Mouse (Mus musculus) limb, embryonic 14.5 days (tissue): ENCODE results near the gene Trim32. TPM values are rescaled to one million over a fixed set of nuclear protein-coding genes. Genes with fewer than 3 reads are reported as not detected.

Source experiments
- ATAC-seq: fragments of 200-750 bp; cut with Nextera tagmentation; 2 replicates; pipeline ENCODE4 v1.8.0; 2017; ENCODE audit warnings: low read depth, moderate number of reproducible peaks, moderate TSS enrichment; ENCODE audit not compliant: low FRiP score
- DNase-seq: peaks from one replicate; pipeline ENCODE4 v3.0.0-alpha.2; 2015; ENCODE audit warnings: low spot score
- H3K27ac ChIP-seq: fragments of 300-500 bp; sonication (generic); replicated peaks from 2 replicates; pipeline ENCODE4 v1.5.1; 2014; ENCODE audit warnings: low read depth, mild to moderate bottlenecking, low read length, moderate library complexity, mixed read lengths
- H3K27me3 ChIP-seq: fragments of 300-500 bp; sonication (generic); 2 replicates; pipeline ENCODE4 v1.6.1; 2014; ENCODE audit warnings: low read length, mixed read lengths; ENCODE audit not compliant: control insufficient read depth, insufficient read depth
- H3K36me3 ChIP-seq: fragments of 300-500 bp; sonication (generic); 2 replicates; pipeline ENCODE4 v1.6.1; 2014; ENCODE audit warnings: mild to moderate bottlenecking, low read length, moderate library complexity, mixed read lengths; ENCODE audit not compliant: control insufficient read depth, insufficient read depth
- H3K4me1 ChIP-seq: fragments of 300-500 bp; sonication (generic); 2 replicates; pipeline ENCODE4 v1.6.1; 2014; ENCODE audit warnings: antibody characterized with exemption, low read length, mixed read lengths; ENCODE audit not compliant: control insufficient read depth, insufficient read depth
- H3K4me2 ChIP-seq: fragments of 300-500 bp; sonication (generic); replicated peaks from 2 replicates; pipeline ENCODE4 v1.6.1; 2014; ENCODE audit warnings: low read depth, mild to moderate bottlenecking, low read length, moderate library complexity; ENCODE audit not compliant: severe bottlenecking
- H3K4me3 ChIP-seq: fragments of 300-500 bp; sonication (generic); replicated peaks from 2 replicates; pipeline ENCODE4 v1.5.1; 2014; ENCODE audit warnings: low read length
- H3K9ac ChIP-seq: fragments of 300-500 bp; sonication (generic); 2 replicates; pipeline ENCODE4 v1.6.1; 2014; ENCODE audit warnings: mild to moderate bottlenecking, low read depth, low read length, moderate library complexity; ENCODE audit not compliant: severe bottlenecking
- H3K9me3 ChIP-seq: fragments of 300-500 bp; sonication (generic); 2 replicates; pipeline ENCODE4 v1.6.1; 2016; ENCODE audit warnings: low read length; ENCODE audit not compliant: control insufficient read depth
- POLR2A ChIP-seq: fragments of 200-500 bp; IDR thresholded peaks from 2 replicates; pipeline ENCODE4 v1.8.0; 2012; ENCODE audit warnings: inconsistent platforms, mild to moderate bottlenecking, moderate library complexity, borderline replicate concordance; ENCODE audit not compliant: insufficient read depth, insufficient read length; ENCODE audit errors: extremely low read depth
- WGBS: fragments of 180-500 bp; shearing (Covaris S2); extraction: QIAGEN DNeasy Blood & Tissue Kit; methylation state at CpG from one replicate; pipeline ENCODE4 v1.1.7; 2014; 5-methylcytosine and 5-hydroxymethylcytosine counted together
- polyA plus RNA-seq, 2 experiments: library from polyadenylated mRNA; depleted of rRNA in 1 of 2; stranded (reverse) in 1 of 2; unstranded in 1 of 2; fragments of >200 nt; fragmentation: Nextera tagmentation in 1 of 2; extraction: Ambion mirVana in 1 of 2; gene quantifications; 2 replicates each; pipeline versions ENCODE4 v1.2.1 to v1.2.3; 2012 to 2014

Gene Trim32
- polyA plus RNA-seq, 2 experiments: 34.5 to 50.5 TPM

DNA sequence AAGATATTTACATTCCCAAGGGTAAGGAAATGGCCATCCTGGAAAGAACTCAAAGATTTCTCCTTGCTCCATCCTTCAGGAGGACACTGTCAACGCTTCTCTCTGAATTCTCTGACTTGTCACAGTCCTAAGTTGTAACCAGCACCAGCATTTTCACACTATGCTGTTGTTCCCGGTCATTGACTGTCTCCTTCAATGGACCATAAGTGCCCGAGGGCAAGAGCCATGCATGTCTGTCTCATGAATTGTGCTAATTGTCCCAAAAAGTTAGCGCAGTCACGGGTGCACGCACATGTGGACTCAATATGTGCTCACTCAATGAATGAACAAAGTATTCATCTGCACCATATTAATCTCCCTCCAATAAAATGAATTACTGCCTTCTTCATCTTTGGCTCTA lies 58.4 kb downstream of the Trim32 start:
- no peak for DNase-seq
- Histone ChIP-seq H3K4me1 (peaks cover 6% of the 10 kb centered on the region), H3K27me3 (no peaks in the 10 kb centered on the region), H3K27ac (no peak overlapping the region), H3K36me3 (no peaks in the 10 kb centered on the region), H3K4me2 (no peak overlapping the region), H3K9me3 (no peaks in the 10 kb centered on the region), H3K4me3 (no peak overlapping the region), H3K9ac (no peak overlapping the region)
- no peak for TF ChIP-seq POLR2A
- no peak for ATAC-seq
- 46% methylated on average over 6 of the region's 6 CpGs for WGBS
